Mouse (Mus musculus) liver, embryonic 14.5 days (tissue): ENCODE measurements around the gene Myo10.

Experiments used
- CTCF ChIP-seq: IDR thresholded peaks from 2 replicates; pipeline ENCODE4 v1.5.1; 2016; ENCODE audit warnings: antibody characterized with exemption, low read depth, control low read depth
- EP300 ChIP-seq: IDR thresholded peaks from 2 replicates; pipeline ENCODE4 v1.6.1; 2016; ENCODE audit warnings: antibody characterized with exemption, low read depth

GRCm38 (mm10) chr15:25752597-25752996 is 130.3 kb downstream of the Myo10 start:
- TF ChIP-seq CTCF (no peak), EP300 (no peak)
